Comparison of ENCODE assay signal across 9 mouse cellular contexts in the genomic region with DNA sequence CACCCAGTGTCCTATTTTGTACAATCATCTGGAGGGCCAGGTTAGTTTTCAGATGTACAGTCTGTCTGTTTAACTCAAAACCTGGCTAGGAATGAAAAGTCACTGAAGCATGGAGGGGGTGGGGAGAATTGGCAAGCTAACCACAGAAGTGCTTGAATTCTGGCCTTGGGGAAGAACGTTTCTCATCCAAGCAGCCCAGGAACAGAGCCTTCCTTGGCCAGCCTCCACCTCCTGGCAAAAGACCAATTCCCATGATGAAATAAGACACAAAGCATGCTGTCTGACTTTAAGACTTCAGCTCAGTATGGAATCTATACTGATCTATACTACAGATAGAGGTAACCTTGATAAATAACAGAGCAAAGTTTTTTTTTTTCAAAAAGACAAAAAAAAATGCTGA.
DNase-seq lines count a peak whose midpoint lies in the region; ATAC-seq and TF ChIP-seq lines count a peak whose summit lies in the region.
"Had no signal": no experiment of that assay in that cellular context is flagged by ENCODE, and none has a peak within 500 bp of the region (broad histone marks: within the 10 kb centered on the region; RNA-seq: fewer than 3 reads in every experiment).

No protein-coding gene starts in this region.

- WGBS in heart, adult 2 months = 0% methylated on average over 1 of the region's 1 CpGs
- WGBS in heart, embryonic 12.5 days = 13% methylated on average over 1 of the region's 1 CpGs
- WGBS in lung, embryonic 14.5 days = 11% methylated on average over 1 of the region's 1 CpGs

- H3K79me2 ChIP-seq in heart, adult 2 months (replicated peaks; ENCODE audit: control insufficient read depth, insufficient read depth, low read length) = no peaks in the 10 kb centered on the region

- no peak for ATAC-seq in heart, embryonic 12.5 days (ENCODE audit: insufficient number of reproducible peaks, low FRiP score)
- peak; percentile 73 for ATAC-seq in lung, embryonic 14.5 days (ENCODE audit: insufficient read depth)

- H3K4me3 ChIP-seq in heart, adult 2 months = no peak overlapping the region
- no peak overlapping the region for H3K4me3 ChIP-seq in heart, embryonic 12.5 days
- H3K4me3 ChIP-seq in lung, embryonic 14.5 days (ENCODE audit: low read depth, low read length) = no peak overlapping the region
- H3K4me3 ChIP-seq: liver, embryonic 15.5 days had no signal

- H3K27me3 ChIP-seq in heart, adult 2 months (ENCODE audit: control insufficient read depth, insufficient read depth, low read length) = no peaks in the 10 kb centered on the region
- no peaks in the 10 kb centered on the region for H3K27me3 ChIP-seq in heart, embryonic 12.5 days (replicated peaks)
- no peaks in the 10 kb centered on the region for H3K27me3 ChIP-seq in lung, embryonic 14.5 days (ENCODE audit: insufficient read depth, low read length)
- H3K27me3 ChIP-seq: liver, embryonic 15.5 days had no signal

- H3K36me3 ChIP-seq in heart, adult 2 months (ENCODE audit: control insufficient read depth, insufficient read depth, low read length) = no peaks in the 10 kb centered on the region
- no peaks in the 10 kb centered on the region for H3K36me3 ChIP-seq in heart, embryonic 12.5 days
- no peaks in the 10 kb centered on the region for H3K36me3 ChIP-seq in lung, embryonic 14.5 days (ENCODE audit: insufficient read depth)
- H3K36me3 ChIP-seq: liver, embryonic 15.5 days had no signal

- TF ChIP-seq EP300 in heart, adult 2 months (IDR thresholded peaks at IDR 0.05; ENCODE audit: insufficient read depth, low read depth, low read length) = 0 out of 2 replicates have a peak, but pooled peaks have one; percentile 20

- H3K27ac ChIP-seq in heart, adult 2 months = no peak overlapping the region
- H3K27ac ChIP-seq in heart, embryonic 12.5 days (ENCODE audit: poor library complexity, severe bottlenecking) = no peak overlapping the region
- no peak overlapping the region for H3K27ac ChIP-seq in lung, embryonic 14.5 days (ENCODE audit: low read depth)
- H3K27ac ChIP-seq: liver, embryonic 15.5 days had no signal

- intact Hi-C loops in heart, adult 2 months (cut with DNase I) = no loop called here

- DNase-seq in heart, adult 2 months = peak; percentile 77 to 79
- DNase-seq in NIH3T3 (ENCODE audit: low read depth) = peak; percentile 44
- DNase-seq in cerebellum, adult 8-10 months = peak; percentile 25
- DNase-seq in heart, adult 8-10 months (ENCODE audit: low spot score) = peak; percentile 87
- DNase-seq in lung, embryonic 14.5 days = peak; percentile 91
- no peak for DNase-seq in thymus, adult 18-20 months
- no peak for DNase-seq in spleen, adult 12 weeks (ENCODE audit: low spot score)

- no peak overlapping the region for H3K4me2 ChIP-seq in heart, embryonic 12.5 days
- no peak overlapping the region for H3K4me2 ChIP-seq in lung, embryonic 14.5 days
- H3K4me2 ChIP-seq: liver, embryonic 15.5 days had no signal

- peaks cover 4% of the 10 kb centered on the region; the same call in 1 of the 2 replicates for H3K4me1 ChIP-seq in heart, adult 2 months (ENCODE audit: control insufficient read depth, insufficient read depth, low read length)
- peaks cover 13% of the 10 kb centered on the region for H3K4me1 ChIP-seq in heart, embryonic 12.5 days (replicated peaks)
- peaks cover 17% of the 10 kb centered on the region for H3K4me1 ChIP-seq in lung, embryonic 14.5 days (ENCODE audit: insufficient read depth)

- H3K9ac ChIP-seq in heart, adult 2 months (ENCODE audit: low read depth, low read length) = no peak overlapping the region
- no peak overlapping the region for H3K9ac ChIP-seq in heart, embryonic 12.5 days
- H3K9ac ChIP-seq in lung, embryonic 14.5 days = no peak overlapping the region
- H3K9ac ChIP-seq: liver, embryonic 15.5 days had no signal

- no peaks in the 10 kb centered on the region for H3K9me3 ChIP-seq in heart, embryonic 12.5 days (replicated peaks)
- H3K9me3 ChIP-seq in lung, embryonic 14.5 days (ENCODE audit: low read depth, low read length) = no peaks in the 10 kb centered on the region
- H3K9me3 ChIP-seq: liver, embryonic 15.5 days had no signal

- no peak for TF ChIP-seq CTCF in heart, adult 2 months (IDR thresholded peaks at IDR 0.05)
- TF ChIP-seq CTCF in lung, embryonic 14.5 days (IDR thresholded peaks at IDR 0.05; ENCODE audit: low read depth) = no peak

- no peak for TF ChIP-seq POLR2A in heart, adult 2 months (IDR thresholded peaks at IDR 0.05; ENCODE audit: insufficient read depth, low read depth, low read length)

Comparison
In these comparisons a context has a peak if more than half of its experiments do, and no peak if none do; other contexts are left out.
1. DNase-seq: peak in heart, adult 2 months (2 of 2), NIH3T3 (single experiment), cerebellum, adult 8-10 months (single experiment), heart, adult 8-10 months (single experiment) and lung, embryonic 14.5 days (single experiment); none in thymus, adult 18-20 months (0 of 2) and spleen, adult 12 weeks (single experiment).